Mouse (Mus musculus): ENCODE measurements around the gene Psmd14.
A peak's percentile ranks its signal among the peaks of the same experiment; 100 is the strongest.

Gene Psmd14

GRCm38 (mm10) chr2:61813106-61813505 is 101.6 kb downstream of the Psmd14 start:
- DNase-seq (ENCODE audit: low spot score) = peak; percentile 24

- no peak for DNase-seq (ENCODE audit: low spot score)
Observed at GRCm38 (mm10) chr2:61813521-61813920, 102.0 kb downstream of the Psmd14 start.

- peak; percentile 78 for DNase-seq (ENCODE audit: low spot score)
Observed at GRCm38 (mm10) chr2:61814548-61815473, 103.3 kb downstream of the Psmd14 start.

- peak; percentile 85 for DNase-seq (ENCODE audit: low spot score)
Observed at GRCm38 (mm10) chr2:61815583-61816313, 104.3 kb downstream of the Psmd14 start.

- no peak for DNase-seq (ENCODE audit: low spot score)
Observed at GRCm38 (mm10) chr2:61818197-61818596, 106.7 kb downstream of the Psmd14 start.

- DNase-seq (ENCODE audit: low spot score) = no peak
Observed at GRCm38 (mm10) chr2:61820203-61820602, 108.7 kb downstream of the Psmd14 start.

GRCm38 (mm10) chr2:61823426-61824140 is 112.1 kb downstream of the Psmd14 start:
- DNase-seq (ENCODE audit: low spot score) = no peak

GRCm38 (mm10) chr2:61837243-61837806 is 125.8 kb downstream of the Psmd14 start:
- DNase-seq (ENCODE audit: low spot score) = no peak
